Mouse (Mus musculus): ENCODE data around the gene Tmem236.

GRCm38 (mm10) chr2:14159756-14160155 lies 14.6 kb upstream of the Tmem236 start:
- peak; percentile 39 for TF ChIP-seq CTCF (IDR thresholded peaks at IDR 0.05)
- no peak for TF ChIP-seq EP300 (IDR thresholded peaks at IDR 0.05)
